Mouse (Mus musculus) spleen, embryonic (tissue): Measurements from ENCODE around the gene Plac9a.
"Not testable (repeated sequence)": the region's sequence is repeated elsewhere in the genome, so short reads cannot be mapped to it uniquely, and the experiment has no call there.

ENCODE experiments used
- CTCF ChIA-PET: fragments of 350-600 bp; sonication (Branson Sonifier 250); formaldehyde crosslinking; loops from one replicate; lab custom pipeline; 2022; lab: Charles Lee

Gene Plac9a

DNA sequence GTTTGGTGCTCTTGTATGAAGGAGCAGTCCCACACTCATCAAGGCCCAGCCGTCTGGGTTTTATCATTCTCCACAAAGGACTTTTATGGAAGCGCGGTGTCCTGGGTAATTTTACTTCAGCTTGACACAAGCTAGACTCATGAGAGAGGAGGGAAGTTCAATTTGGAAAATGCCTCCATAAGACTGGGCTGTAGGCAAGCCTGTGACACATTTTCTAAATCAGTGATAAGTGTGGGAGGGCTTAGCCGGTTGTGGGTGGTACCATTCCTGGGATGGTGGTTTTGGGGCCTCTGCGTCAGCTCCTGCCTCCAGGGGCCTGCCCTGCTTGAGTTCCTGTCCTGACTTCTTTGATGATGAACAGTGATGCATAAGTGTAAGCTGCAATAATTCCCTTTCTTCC is 37.6 kb downstream of the Plac9a start:
- CTCF ChIA-PET, result no interaction called here

DNA sequence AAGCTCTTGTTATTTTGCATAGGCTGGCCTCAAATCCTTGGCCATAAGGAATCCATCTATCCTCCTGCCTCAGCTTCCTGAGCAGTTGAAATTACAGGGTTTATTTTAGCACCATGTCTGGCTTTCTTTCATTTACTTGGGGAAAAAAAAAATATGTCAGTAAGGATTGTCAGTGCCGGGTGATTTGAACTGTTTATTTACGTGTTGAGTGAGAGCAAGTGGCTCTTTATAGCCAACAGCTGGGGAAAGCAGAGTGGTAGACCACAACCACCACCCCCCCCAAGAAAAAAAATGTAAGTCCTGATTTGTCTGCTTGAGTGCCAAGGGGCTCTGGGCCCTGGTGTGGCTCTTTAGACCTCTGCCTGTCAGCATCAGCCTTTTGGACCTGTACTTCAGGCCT is 39.2 kb downstream of the Plac9a start:
- CTCF ChIA-PET, result interaction anchor here (0.7 kb wide), 1 partner anchor 18 kb away, joined by 3 read pairs; no protein-coding TSS in a partner anchor

DNA sequence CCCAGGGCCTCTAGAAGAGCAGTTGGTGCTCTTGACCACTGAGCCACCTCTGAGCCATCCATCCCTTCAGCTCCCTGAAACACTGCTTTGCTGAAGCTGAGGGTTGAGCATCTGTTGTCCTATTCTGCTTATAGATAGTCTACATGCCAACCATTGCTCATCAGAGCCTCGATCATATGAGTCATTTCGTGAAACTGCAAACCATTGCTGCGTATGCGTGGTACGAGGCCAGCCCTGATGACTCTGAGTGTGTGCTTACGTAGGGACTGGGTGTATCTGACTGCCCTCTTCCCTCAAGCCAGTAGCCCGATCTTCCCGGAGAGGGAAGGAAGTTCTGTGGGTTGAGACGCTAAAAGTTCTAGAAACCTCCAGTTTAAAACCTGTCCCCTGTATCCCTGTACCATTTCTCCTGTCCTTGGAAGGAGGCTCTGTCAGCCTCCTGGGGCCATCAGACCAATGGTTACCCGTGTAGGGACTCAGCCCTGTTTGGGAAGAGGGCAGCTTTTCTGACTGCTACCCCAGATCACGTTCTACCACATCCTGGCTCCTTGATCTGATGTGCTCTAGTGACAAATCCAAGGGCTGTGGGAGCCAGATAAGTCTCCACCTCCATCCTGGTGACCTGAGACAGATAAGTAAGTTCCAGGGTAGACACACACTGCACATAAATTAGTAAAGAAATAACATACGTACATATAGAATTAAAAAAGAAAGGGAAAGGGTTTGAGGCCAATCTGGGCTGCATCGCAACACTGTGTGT is 40.9 kb downstream of the Plac9a start:
- CTCF ChIA-PET, result no interaction called here

DNA sequence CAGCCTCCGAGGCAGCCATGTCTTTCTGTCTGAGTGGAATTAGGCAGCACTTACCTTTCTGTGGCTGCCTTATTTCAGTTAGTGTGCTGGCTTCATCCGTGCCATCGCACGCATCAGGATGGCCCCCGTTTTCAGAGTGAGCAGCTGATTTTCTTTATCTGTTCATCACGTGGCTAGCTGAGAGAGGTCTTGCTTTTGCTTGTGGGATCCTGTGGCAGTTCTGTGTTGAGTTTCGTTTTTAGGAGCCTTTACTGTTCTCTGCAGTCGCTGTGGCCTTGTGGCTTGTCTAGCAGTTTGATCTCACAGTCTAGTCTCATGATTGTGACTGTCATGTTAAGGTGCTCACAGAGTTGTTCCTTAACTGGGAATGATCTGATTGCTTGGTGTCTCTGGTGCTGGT is 45.0 kb downstream of the Plac9a start:
- CTCF ChIA-PET, result interaction anchor here (0.6 kb wide), 1 partner anchor 208 kb away, joined by 4 read pairs; no protein-coding TSS in a partner anchor

DNA sequence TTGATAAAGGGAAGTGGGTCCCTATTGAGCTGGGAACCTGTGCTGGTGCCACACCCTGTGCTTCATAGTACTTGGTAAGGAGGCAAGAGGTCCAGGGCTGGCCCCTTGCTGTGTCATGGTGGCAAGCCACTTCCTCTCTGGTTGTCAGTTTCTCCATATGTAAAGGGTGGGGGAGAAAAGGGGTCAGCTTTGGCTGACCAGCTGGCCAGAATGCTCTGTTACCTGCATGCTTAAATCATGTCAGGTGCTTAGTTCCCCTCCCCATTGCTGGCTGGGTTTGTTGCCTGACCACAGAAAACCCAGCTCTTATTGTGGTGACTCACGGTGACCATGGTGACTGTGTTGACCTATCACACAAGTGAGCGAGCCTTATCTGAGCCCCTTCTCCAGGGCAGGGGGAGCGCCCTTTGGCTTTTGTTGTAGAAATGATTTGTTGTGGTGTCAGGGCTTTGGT is 45.7 kb downstream of the Plac9a start:
- CTCF ChIA-PET, result no interaction called here

DNA sequence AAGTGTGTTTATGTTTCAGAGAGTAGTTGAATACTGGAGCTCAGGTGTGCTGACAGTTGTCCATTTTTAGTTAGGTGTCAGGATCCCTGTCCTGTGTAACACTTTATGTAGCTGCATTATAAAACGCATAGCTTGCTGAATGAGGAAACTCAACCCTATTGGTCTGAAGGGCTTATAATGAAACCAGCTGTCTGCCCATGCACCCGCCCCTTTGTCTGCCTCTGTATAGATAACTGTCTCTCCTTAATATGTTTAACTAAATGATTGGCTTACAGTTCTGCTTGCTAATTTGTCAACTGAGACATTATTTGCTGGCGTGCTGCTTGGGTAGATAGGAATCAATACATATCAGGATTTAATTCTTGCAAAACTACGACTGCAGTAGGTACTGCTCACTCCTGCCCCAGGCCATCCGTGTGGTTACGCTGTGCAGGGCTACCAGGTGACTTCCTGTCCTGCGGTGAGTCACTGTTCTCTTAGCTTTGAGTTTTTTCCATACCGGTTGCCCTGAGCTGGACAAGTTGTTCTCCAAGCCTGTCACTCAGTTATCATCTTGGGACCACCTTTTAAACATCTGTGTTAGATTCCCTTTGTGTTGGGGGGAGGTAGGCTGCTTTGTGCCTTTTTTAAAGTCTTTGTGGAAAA is 47.5 kb downstream of the Plac9a start:
- CTCF ChIA-PET, result no interaction called here

DNA sequence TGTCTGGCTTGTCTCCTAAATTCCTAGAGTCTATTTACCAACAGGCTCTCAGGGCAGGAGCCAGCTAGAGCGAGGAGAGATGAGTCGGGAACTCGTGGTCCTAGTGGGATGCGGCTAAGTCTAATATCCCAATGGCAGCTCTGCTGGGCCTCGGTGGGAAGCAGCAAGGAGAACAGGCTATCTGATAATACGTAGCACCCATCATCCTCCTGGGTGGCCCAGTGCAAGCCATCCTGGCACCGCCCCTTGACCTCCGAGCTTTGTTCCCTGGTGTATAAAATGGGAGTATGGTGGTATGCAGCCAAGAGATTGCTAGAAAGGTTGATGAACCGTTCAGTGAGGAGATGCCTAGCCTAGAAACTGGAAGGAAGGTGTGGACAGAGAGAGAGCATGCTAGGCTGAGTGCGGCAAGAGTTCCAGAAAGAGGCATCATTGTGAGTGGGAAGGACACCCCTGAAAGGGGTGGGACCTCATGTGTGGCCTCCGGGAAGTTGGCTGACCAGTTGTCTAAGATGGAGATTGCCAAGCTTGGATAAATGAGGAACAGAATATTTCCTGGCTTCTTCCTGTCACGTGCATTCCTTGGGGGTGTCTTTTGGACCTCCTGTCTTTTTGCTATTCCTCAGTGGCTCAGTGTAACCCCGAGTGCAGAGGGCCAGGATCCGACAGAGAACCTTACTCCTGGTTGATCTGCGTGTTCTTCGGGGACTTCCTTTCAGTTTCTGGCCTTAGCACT is 49.0 kb downstream of the Plac9a start:
- CTCF ChIA-PET, result no interaction called here

DNA sequence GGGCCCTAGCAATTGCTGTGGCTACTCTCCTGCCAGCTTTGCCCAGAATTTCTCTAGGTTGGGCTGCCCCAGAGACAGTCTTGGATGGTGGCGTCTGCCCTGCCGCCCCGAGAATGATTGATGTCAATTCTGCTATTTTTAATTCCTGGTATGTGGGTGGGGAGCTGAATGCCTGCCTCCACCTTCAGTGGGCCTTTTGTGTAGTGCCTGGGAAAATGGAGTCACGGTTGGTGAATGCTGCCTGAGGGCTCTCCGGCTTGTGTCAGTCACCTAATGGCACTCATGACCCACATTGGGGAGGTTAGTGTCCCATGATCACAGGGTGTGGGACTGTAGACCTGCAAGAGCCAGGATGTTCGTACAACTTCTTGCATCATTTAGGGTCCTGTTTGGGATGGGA is 49.6 kb downstream of the Plac9a start:
- CTCF ChIA-PET, result no interaction called here

DNA sequence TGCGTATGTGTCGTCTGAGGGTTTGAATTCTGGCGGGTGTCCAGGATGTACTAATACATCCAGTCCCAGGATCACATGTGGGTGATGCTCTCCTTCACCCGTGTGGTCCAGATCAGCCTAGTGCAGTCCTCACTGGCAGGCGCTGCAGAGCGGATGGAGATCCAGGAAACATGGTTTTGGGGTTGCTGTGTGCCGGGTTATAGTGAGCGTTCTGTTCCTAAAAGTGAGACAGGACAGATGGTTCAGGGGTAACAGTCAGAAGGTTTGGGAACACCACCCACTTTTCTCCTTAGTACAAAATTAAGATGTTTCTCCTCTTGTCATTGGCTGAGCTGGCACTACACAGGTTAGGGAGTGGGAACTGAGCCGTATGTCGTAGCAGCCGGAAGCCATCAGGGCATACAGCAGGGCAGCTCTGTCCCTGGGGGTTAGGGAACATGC is 50.8 kb downstream of the Plac9a start:
- CTCF ChIA-PET, result no interaction called here

DNA sequence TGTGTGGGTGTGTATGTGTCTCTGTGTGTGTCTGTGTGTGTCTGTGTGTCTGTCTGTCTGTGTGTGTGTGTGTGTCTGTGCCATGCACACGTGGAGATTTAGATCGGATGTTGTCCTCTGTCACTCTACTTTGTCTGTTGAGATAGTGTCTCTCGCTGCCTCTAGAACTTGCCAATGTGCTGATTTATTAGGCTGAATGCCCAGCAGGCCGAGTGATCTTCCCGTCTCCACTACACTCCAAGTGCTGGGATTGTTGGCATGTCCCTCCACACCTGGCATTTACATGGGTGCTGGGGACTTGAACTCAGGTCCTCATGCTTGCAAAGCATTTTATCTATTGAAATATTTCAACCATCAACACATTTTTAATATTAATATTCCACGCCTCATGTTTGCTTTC is 51.7 kb downstream of the Plac9a start:
- CTCF ChIA-PET, result no interaction called here

DNA sequence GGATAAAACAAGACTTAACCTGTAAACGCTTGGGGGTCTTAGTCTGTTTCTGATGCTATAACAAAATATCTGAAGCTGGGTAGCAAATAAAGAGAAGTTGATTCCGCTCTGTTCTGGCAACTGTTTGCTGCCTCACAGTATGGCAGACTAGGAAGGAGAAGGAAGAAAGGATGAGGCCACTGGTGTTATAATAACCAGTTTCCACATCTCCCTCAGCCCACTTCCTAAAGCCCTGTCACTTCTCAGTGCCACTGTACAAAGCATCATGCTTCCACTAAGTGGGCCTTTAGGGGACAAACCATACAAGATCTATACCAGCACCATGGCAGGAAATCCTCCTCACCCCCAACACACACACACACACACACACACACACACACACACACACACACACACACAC is 52.5 kb downstream of the Plac9a start:
- CTCF ChIA-PET, result interaction anchor here (0.7 kb wide), 1 partner anchor 543 kb away, joined by 3 read pairs; no protein-coding TSS in a partner anchor

DNA sequence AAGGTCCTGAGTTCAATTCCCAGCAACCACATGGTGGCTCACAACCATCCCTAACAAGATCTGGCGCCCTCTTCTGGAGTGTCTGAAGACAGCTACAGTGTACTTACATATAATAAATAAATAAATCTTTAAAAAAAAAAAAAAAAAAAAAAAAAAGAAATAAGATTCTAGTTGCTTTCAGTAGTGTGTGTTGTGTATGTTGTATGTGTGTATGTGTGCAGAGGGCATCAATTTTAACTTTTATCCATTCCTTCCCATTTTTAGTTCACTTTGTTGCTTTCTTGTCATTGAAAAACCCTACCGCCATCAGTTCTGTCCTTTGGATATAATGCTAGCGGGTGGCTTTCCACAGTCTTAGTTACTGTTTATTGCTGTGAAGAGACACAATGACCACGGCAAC is 54.2 kb downstream of the Plac9a start:
- CTCF ChIA-PET, result not testable (repeated sequence)

DNA sequence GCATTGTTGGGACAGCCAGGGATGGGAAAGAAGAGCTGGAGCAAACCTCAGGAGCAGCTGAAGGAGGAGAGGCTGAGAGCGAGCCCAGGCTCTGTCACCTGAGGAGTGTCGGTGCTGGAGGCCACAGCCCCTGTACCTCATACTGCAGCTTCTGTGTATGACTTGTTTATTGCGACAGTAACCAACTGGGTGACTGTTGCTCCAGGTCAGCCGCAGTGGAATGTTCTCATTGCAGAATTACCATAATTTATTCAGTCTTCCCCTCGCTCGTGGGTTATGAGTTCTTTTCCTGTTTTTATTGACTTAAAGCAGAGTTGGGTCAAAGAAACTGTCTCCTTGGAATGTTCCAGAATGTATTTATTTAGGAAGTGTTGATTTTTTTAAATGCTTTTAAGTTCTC is 54.7 kb downstream of the Plac9a start:
- CTCF ChIA-PET, result no interaction called here

DNA sequence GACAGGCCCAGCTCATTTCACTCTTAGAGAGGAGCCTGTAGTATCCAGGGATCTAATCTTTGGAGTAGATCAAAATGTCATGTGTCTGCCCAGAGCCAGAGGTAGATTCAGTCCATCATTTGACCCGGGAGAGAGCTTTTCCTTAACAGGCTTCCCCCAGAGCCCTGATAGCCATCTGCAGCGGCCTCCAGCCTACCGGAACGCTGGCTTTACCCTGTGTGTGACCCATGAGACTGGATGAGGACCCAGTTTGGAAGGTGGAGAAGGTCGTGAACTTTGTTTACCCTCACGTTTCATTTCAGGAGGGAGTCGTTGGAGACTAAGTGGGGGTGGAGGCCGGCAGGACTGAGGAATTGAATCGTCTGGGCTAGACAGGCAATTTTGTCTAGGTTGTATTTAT is 55.2 kb downstream of the Plac9a start:
- CTCF ChIA-PET, result no interaction called here

DNA sequence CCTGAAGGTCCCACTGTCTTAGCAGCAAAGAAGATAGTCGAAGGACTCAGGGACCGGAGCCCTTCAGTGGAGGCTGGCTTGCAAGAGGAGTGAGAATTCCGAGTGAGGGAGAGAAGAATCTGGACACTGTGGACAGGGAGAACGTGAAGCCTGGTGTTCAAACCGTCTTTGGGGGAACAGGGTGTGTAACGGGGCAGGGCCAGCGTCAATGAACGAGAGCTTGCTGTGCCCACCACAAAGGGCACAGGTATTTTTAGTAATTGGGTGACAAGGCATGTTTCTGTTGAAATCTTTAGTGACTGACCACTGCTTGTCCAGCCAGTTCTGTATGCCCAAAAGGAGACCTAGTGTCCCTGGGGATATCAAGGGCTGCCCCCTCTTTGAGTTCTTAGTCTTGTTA is 56.4 kb downstream of the Plac9a start:
- CTCF ChIA-PET, result no interaction called here

DNA sequence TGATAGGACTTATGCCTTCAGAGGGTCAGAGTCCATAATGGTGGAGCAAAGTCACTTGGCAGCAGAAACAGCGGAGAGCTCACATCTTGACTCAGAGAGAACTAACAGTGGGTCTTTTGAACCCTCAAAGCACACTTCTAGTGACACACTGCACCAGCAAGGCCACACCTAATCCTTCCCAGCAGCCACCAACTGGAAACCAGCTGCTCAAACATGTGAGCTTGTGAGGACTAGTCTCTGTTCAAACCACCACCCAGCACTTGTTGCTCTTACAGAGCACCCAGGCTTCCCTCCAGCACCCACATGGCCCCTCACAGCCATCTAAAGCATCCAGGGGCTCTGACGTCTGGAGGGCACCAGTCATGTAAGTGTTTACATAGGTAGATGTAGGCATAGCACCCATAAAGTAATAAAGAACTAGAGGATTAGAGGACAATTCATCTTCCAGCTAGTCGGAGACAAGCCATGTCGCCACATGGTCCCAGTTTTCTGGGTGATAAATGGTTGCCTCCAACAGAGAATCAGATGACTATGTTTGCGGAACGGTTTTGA is 57.0 kb downstream of the Plac9a start:
- CTCF ChIA-PET, result interaction anchor here (0.6 kb wide), 1 partner anchor 18 kb away, joined by 3 read pairs; no protein-coding TSS in a partner anchor

DNA sequence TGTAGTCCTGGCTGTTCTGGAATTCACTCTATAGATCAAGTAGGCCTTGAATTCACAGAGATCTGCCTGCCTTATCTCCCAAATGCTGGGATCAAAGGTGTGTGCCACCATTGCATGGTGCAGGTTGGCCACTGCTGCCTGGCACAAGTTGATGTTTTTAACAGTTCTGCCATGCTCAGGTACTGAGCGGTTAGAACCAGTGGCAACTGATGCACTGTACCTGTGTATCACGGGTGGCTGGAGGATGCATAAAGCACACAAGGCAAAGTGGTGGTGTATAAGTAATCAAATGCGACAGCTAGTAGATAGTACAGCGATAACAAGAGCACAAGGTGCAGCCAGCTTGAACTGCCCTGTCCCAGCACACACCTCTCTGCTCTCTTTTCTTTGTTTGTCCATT is 58.5 kb downstream of the Plac9a start:
- CTCF ChIA-PET, result interaction anchor here (0.7 kb wide), 1 partner anchor 182 kb away, joined by 3 read pairs; no protein-coding TSS in a partner anchor

DNA sequence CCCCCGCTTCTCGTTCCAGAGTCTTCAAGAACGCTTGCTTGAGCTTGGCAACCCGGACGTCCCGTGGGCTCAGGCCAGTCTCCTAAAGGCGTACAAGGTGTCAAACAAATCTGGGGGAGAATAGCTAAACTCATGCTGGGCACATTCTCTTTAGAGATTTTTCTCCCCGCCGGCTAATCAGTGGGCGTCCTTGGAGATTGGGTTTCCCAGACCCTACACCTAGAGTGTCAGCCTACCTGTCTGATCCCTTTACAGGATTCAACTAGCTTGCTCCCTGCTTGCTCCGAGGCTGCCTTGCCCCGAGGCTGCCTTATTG is 60.3 kb downstream of the Plac9a start:
- CTCF ChIA-PET, result interaction anchor here (0.6 to 0.7 kb wide), 2 partner anchors 18 to 252 kb away, joined by 3 read pairs; no protein-coding TSS in a partner anchor

DNA sequence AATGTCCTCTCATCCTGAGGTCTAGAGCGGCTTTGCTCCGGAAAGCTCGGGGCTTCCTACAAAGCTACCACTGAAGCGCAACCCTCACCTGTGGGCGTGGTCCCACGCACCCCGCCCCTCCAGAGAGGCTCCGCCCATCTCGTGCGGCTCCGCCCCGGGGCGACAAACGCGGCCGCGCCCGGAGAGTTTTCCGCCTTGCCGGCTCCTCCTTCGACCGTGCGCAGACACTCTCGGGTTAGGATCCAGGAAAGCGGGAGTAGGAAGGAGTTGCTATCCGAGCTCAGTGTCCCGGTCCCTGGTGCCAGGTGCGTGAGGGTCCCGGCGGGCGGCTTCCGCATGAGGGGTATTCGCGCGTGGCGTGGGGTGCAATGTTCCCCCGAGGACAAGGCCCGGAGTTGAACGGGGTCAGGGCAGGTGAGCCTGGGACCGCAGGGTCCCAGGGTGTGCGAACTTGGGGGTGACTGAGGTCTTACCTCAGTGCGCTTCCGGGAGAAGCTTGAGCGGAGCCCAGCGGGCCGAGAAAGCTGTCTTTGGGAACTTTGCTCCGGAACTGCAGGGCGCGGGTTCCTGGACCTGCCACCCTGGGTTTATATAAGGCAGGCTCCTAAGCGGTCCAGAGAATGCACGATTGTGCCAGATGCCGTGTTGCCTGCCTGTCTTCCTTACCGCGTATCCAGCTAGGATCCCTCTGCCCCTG is 60.8 kb downstream of the Plac9a start, which contains the start of gene Anxa11:
TSS of gene Anxa11 (plus strand) at position 166 of the 697 bp plus-strand sequence.
- CTCF ChIA-PET, result interaction anchor here (0.6 to 0.7 kb wide), 2 partner anchors 18 to 252 kb away, joined by 3 read pairs; no protein-coding TSS in a partner anchor

DNA sequence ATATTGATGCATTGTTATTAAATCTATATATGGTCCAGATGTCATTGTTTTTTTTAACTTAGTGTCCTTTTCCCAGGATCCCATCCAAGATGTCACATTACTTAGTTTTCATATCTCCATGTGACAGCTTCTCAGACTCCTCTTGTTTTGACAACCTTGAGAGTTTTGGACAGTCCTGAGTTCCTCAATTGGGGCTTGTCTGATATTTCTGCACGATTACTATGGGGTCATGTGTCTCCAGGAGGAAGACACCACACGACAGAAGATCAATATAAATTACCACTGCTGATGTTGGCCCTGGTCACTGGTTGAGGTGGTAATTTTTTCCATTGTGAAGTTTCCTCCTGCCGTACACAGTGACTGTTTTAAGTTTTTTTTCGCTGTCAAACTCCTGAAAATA is 61.3 kb downstream of the Plac9a start:
- CTCF ChIA-PET, result no interaction called here

DNA sequence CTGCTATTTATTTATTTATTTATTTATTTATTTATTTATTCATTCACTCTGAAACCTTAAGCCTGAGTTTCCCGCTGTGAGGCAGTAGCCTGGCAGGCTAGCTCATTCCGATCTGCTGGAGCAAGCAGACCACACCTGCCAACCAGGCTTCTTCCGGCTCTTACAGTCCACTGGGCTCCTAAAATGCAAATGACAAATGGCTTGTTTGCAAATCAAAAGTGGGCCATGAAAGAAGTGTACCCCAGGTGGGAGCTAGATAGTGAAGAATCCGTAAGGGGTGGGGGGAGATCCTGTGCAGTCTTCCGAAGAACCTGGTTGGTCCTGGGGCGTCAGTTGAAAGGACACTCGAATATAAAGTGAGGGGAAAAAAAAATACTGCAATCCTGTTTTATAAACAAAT is 61.9 kb downstream of the Plac9a start:
- CTCF ChIA-PET, result no interaction called here
